Mouse (Mus musculus): ENCODE measurements around the gene Lancl1. TPM values are rescaled to one million over a fixed set of nuclear protein-coding genes. Genes with fewer than 3 reads are reported as not detected.
A peak's percentile ranks its signal among the peaks of the same experiment; 100 is the strongest.

Gene Lancl1
- 10 to 100 TPM; 38.3 to 39.5 TPM for total RNA-seq (2021)
- long read RNA-seq, experiment 1, full-length matches to known transcripts: 31 of 49 reads
- long read RNA-seq, experiment 1, partial matches to known transcripts: 5 of 49 reads
- long read RNA-seq, experiment 1, other reads (novel, unspliced or antisense): 13 of 49 reads
- long read RNA-seq, experiment 2, full-length matches to known transcripts: 28 of 47 reads
- long read RNA-seq, experiment 2, partial matches to known transcripts: 8 of 47 reads
- long read RNA-seq, experiment 2, other reads (novel, unspliced or antisense): 11 of 47 reads

GRCm38 (mm10) chr1:67038246-67038987, at the start of gene Lancl1:
TSS of gene Lancl1 (minus strand) at chr1:67038872.
- peak; percentile 66 to 86 for DNase-seq (ENCODE audit: low spot score in 2 of 2)

DNA sequence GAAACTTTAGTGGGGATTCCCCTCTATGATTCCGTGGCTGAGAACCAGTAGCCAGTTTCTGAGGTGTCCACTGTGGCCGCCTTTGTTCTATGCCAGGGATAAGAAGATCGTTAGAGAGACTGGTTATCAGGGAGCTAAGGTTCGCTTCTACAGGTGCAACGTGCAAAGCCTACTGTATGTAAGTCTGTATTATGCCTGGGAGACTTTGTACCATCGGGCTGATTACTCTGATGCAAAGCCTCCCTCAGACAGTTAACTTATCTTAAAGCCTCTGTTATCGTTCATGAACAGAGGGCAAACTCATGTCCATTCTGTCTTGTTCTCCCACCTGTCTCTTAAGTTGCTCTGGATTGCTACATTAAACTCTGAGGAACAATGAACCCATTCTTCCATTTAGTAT, 40.5 kb upstream of the Lancl1 start:
- no peak for DNase-seq (ENCODE audit: low spot score in 2 of 2)

- no peak for DNase-seq (ENCODE audit: low spot score in 2 of 2)
Measured at GRCm38 (mm10) chr1:67078666-67079065, 40.0 kb upstream of the Lancl1 start.

- DNase-seq (ENCODE audit: low spot score in 2 of 2): no peak
Measured at GRCm38 (mm10) chr1:67077739-67078138, 39.1 kb upstream of the Lancl1 start.

DNA sequence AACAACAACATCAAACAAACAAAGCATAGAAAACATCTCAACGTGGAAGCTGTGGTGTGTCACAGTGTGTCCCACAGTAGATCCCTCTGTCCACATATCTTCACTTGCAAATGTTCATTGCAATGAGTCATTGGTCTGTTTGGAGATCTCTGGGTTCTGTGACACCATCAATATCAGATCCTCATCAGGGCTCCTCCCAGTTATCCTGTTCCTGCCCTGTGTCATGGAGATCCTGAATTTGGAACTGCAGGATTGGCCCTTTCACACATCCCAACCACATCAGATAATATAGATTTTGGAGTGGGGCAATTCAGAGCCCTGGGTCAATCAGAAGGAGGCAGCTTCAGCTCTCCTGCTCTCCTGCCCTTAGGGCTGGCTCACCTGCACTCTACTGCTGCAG, 28.9 kb upstream of the Lancl1 start:
- no peak for DNase-seq (ENCODE audit: low spot score in 2 of 2)

DNA sequence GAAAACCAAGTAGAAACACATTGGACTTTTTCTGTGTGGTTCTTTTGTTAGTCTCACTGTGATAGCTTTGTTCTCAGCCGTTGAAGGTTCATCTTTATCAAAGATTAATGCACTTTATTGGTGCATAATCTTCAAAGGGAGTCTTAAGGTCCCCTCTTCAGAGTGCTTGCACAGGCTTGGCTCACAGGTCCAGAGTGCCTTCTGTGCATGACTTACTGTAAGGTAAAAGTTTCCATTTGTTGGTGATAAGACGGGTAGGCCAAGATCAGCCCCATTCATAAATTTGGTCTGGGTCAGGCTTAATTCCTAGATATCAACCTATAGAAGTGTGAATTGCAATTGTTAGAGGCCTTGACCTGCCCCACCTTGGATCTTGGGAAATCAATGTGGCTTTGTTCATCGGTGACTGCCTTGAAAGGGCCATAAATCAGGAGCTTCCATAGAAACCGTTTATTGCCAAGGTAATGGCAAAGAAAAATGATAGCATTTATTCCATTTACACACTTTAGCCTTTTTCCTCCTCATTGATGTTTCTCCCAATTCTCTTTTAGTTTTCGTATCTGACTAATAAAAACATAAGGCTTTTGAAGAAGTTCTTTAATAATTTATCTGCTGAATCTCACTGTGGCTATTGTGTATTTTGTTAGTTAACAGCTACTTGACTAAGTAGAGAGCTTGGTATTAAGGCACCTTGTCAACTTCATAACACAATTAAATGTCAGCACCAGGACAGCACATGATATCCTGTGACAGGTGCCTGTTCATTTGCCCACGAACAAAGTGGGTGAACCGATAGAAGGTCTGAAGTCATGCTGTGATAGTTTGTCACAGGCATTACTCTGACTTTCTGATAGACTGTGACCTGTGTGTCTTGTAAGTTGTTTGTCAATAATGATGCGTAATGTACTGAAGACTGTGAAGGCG, 26.9 kb upstream of the Lancl1 start:
- no peak for DNase-seq (ENCODE audit: low spot score in 2 of 2)

DNA sequence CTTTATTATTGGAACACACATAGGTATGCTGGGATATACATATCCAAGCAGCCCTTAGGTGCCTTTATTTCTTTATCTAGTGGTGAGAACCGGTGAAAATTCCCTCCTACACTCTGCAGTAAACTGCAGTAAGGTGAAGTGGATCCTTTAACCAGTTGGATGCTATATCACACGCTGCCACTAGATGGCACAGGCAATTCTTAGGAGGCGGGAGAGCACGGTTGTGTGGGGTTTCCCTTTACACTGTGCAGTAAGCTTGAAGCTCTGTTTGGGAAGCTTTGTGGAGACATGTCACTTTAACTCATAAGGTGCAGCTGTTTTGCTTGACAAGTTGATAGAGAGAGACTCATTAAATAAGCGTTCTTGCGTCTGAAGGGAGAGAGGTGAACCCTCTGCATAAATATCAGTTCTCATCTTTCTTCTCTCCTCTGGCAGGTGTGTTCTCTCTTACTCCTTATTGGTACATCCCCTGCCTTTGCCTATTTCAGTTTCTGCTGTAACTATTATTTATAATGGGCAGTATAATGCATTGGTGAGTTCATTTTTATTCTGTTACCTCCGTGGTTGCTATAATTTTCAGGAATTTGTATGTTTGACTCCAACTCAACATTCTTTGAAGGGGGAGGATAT, 22.9 kb upstream of the Lancl1 start:
- DNase-seq (ENCODE audit: low spot score in 2 of 2): peak in 1 of 2 experiments; percentile 43

DNA sequence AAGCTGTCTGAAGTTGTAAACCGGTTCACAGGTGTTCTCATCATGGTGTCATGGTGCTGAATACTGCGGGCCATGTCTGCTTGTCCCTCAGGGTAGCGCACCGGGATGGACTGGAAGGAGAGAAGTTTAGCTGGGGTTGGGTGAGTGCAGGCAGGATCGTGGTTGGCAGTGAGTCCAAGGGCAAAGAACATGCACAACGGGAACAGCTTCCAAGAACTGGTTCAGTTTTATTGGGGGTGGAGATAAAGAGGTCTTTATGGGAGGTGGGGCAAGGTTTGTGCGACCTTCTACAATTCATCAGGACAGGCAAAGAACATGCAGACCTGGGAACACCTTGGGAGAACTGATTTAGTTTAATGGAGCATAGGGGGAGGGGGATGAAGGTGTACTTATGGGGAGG, 17.1 kb upstream of the Lancl1 start:
- DNase-seq (ENCODE audit: low spot score in 2 of 2): no peak

- no peak for DNase-seq (ENCODE audit: low spot score in 2 of 2)
Measured at GRCm38 (mm10) chr1:67052721-67053120, 14.0 kb upstream of the Lancl1 start.

- DNase-seq (ENCODE audit: low spot score in 2 of 2): no peak
Measured at GRCm38 (mm10) chr1:67049600-67049999, 10.9 kb upstream of the Lancl1 start.

GRCm38 (mm10) chr1:67048696-67049095, 10.0 kb upstream of the Lancl1 start:
- DNase-seq (ENCODE audit: low spot score in 2 of 2): no peak

GRCm38 (mm10) chr1:67045100-67045499, 6.4 kb upstream of the Lancl1 start:
- no peak for DNase-seq (ENCODE audit: low spot score in 2 of 2)

- no peak for DNase-seq (ENCODE audit: low spot score in 2 of 2)
Measured at GRCm38 (mm10) chr1:67042583-67042982, 3.9 kb upstream of the Lancl1 start.

- no peak for DNase-seq (ENCODE audit: low spot score in 2 of 2)
Measured at GRCm38 (mm10) chr1:67039083-67039482, 411 bp upstream of the Lancl1 start.

DNA sequence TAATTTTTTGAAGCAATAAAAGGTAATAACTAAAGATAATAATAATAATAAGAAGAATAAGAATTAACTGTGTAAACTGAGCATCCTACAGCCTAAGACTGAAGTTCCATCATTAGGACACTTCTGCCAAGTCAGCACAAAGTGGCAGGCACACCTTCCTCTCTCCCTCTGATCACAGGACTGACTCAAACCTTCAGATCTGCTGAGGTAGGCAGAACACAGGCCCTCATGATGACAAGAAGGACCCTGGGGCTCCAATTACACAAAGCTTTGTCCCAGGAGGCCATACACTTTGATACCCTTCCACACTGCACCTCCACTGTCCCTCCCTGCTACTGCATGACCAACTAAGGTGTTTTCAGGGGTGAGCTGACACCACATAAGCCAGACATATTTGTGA, 1.5 kb downstream of the Lancl1 start:
- no peak for DNase-seq (ENCODE audit: low spot score in 2 of 2)

- no peak for DNase-seq (ENCODE audit: low spot score in 2 of 2)
Measured at GRCm38 (mm10) chr1:67033278-67033677, 5.4 kb downstream of the Lancl1 start.

- no peak for DNase-seq (ENCODE audit: low spot score in 2 of 2)
Measured at GRCm38 (mm10) chr1:67026927-67027511, 11.7 kb downstream of the Lancl1 start.

GRCm38 (mm10) chr1:67026142-67026541, 12.5 kb downstream of the Lancl1 start:
- no peak for DNase-seq (ENCODE audit: low spot score in 2 of 2)

DNA sequence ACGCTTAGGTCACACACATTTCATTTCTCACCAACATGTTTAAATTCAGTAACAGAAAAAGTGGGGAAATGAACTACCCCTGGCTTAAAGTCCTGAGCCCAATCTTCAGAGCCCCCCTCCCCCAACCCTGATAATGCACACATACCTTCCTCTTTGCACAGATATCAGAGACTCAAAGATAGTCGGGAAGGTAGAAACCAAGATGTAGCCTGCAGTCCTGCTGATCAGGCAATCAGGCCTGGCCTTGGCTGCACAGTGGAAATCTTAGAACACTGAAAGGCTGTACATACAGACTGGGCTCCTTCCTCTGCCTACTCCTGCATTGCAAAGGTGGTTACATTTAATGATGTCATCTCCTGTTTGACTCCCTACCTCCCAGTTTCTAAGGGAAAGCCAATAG, 15.9 kb downstream of the Lancl1 start:
- DNase-seq (ENCODE audit: low spot score in 2 of 2): no peak

DNA sequence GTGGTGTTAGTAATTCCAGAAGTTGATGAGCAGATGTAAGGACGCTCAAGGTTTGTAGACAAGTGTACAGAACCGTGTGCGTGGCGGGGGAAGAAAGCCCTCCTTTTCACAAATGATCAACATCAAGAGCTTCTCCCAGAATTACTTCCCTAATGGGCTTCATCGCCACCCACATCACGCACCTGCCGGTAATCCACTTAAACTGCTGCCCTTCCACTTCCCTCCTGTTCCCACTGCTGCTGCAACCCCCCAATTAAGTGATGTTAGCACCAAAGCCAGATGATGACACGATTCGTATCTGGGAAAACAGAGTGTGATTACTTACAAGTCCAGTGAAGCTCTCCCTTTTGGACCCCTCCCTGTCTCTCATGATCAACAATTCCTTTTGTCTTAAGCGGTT, 16.6 kb downstream of the Lancl1 start:
- no peak for DNase-seq (ENCODE audit: low spot score in 2 of 2)

DNA sequence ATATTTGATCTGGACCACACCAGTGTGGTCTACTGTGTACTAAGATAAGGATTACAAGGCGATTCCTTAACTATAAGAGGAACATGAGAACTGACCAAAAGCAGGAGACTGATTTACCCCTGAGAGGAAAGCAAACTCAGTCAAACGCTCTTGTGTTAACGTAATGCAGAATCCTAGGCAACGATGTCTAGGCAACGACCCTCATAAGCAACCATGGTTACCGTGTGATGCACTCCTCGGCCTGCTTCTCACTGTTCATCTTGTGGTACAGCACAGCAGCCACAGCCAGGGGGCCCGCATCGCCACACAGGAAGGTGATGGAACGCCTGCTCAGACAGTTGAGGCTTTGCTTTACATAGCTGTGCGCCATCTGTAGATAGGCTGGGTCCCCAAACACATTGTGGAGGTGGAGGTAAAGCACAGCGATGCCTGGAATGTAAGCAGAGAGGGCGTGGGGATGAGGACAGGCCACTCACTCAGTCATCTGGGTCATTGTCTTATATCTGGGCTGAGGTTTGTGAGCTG, 18.0 kb downstream of the Lancl1 start:
- no peak for DNase-seq (ENCODE audit: low spot score in 2 of 2)
